Mouse (Mus musculus): Measurements from ENCODE around the gene Yjefn3.
A peak's percentile ranks its signal among the peaks of the same experiment; 100 is the strongest.

The Yjefn3 gene

GRCm38 (mm10) chr8:69877992-69878391, 24.5 kb downstream of the Yjefn3 start:
- DNase-seq = no peak

DNA sequence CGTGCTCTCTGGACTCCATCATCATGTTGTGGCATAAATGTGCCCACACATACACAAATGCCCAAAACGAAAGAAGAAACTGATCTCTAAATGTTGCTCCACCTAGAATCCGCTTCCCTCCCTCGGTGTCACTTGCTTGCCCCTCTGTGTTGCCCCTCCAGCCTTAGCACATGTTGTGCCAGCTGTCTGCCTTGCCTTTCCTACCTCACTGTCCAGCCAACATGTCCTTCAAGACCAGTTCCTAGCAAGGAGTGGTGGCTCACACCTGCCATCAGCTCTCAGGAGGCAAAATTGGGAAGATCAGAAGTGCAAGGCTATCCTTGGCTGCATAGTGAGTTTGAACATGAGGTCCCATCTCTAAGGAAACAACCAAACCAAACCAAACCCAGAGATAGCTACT, 25.1 kb downstream of the Yjefn3 start:
- no peak for DNase-seq

GRCm38 (mm10) chr8:69876967-69877366, 25.5 kb downstream of the Yjefn3 start:
- no peak for DNase-seq

GRCm38 (mm10) chr8:69876097-69876496, 26.4 kb downstream of the Yjefn3 start:
- DNase-seq = no peak

DNA sequence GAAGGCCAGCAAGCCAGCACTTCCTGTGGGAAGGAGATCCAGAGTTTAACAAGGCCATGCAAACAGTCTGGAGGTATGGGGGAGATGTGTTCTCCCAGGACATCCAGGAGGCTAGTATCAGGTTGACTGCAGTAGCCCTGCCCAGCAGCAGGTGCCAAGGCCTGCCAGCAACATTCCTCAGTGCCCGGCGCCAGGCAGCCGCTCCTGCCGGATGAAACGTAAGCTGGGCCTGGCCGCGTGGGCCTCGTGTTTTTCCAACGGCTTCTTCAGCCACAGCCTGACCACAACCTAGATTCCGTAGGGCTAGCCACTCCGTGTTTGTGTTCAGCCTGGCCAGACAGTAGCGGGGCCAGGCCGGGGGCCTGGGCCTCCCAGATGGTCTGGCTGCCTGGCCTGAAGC, 27.9 kb downstream of the Yjefn3 start:
- DNase-seq = no peak

GRCm38 (mm10) chr8:69874155-69874554, 28.4 kb downstream of the Yjefn3 start:
- DNase-seq = peak; percentile 45 to 83

- no peak for DNase-seq
Observed at GRCm38 (mm10) chr8:69870907-69871306, 31.6 kb downstream of the Yjefn3 start.

GRCm38 (mm10) chr8:69870003-69870765, 32.3 kb downstream of the Yjefn3 start:
- DNase-seq = no peak

DNA sequence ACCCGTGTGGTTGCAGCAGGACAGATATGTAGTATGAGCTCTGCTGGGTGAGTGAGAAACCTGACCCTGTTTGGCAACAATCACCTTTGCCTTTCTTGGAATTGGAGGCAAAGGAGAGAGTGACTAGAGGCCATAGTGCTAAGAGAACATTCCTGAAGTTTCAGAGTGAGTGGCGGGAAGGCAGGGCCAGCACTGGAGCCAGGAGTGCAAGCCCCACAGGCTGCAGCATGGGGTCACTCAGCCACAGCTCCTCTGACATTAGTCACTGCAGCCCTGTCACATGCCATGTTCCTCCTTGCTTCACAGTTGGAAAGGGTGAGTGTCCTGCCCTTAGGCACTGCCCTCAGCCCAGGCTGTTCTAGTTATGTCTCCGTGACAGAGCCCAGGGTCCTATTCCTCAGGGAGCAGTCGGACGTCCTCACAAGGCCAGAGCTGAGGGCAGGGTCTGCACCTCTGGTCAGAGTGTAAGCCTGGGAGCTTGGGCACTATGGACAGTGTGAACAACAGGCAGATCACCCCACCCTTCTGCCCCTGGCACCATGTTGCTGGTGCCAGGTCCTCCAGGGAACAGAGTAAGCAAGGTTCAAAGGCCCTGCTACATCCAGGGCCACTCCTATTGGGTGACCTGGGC, 34.7 kb downstream of the Yjefn3 start:
- peak; percentile 43 to 48 for DNase-seq

GRCm38 (mm10) chr8:69864180-69864579, 38.3 kb downstream of the Yjefn3 start:
- no peak for DNase-seq

DNA sequence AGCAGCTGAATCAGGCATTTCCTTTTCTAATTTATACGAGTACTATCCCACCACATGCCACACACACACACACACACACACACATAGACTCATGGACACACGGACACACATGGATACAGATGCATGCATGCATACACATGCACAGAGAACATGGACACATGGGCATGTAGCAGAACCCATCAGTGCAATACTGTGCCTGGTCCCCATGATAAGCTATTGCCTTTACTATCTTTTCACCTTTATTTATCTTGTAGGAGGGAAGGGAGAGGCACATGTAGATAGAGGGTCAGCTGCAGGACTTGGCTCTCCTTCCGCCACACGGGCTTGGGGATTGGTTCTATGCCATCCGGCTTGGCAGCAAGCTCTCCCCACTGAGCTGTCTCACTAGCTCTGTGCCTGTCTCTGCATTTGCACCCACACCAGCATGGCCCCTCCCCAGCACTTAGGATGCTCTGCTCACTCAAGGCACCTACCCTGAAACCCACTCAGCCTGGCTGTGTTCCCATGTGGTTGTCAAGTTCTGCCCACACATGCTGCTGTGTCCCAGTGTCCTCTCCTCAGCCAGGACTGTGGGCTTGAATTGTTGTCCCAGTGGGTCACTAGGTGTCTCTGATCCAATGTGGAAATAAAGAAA, 39.0 kb downstream of the Yjefn3 start:
- no peak for DNase-seq

- no peak for DNase-seq
Observed at GRCm38 (mm10) chr8:69861251-69861650, 41.3 kb downstream of the Yjefn3 start.

DNA sequence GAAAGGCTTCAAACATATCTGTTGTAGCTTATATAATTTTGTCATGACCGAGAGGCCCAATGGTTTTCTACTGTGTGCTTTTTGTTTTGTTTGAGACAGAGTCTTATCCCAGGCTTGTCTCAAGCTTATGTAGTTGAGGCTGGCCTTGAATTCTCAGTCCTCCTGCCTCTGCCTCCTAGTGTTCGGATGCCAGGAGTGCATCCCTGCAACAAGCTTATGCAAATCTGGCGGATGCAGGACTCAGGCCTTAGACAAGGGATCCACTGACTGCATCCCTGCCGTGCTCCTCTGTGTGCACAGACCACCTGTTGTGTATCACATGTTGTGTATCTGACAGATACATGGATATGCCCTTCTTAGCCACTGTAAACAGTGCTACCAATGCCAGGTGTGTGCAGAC, 41.7 kb downstream of the Yjefn3 start:
- DNase-seq = peak in 1 of 2 experiments; percentile 28

DNA sequence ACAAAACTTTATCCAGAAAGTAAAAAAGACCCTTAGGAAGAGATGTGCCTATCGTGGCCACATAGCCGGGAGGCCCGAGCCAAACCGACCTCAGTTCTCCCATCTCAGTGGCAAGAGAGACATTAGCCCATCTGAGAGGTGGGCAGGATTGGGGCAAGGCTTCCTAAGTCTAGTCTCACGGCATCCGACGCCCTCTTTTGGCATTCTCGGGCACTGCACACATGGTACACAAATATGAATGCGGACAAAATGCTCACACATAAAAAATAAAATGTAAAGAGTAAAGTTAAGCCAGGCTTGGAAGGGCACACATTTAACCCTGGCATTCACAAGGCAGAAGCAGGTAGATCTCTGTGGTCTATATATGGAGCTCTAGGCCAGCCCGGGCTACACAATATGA, 48.6 kb downstream of the Yjefn3 start:
- peak in 1 of 2 experiments; percentile 20 for DNase-seq

GRCm38 (mm10) chr8:69850926-69851506, 51.5 kb downstream of the Yjefn3 start:
- no peak for DNase-seq

DNA sequence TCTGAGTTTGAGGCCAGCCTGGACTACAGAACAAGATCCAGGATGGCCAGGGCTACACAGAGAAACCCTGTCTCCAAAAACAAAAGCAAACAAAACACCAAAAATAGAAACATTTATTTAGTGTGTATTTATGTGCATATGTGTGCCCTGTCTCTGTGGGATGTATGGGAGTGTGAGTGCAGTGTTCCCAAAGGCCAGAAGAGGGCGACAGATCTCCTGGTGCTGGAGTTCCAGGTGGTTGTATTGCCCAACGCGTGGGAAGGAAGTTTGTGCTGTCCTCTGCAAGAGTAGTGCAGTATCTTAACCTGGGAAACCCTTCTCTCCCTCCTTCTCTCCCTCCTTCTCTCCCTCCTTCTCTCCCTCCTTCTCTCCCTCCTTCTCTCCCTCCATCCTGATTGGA, 52.6 kb downstream of the Yjefn3 start:
- peak in 1 of 2 experiments; percentile 33 for DNase-seq

GRCm38 (mm10) chr8:69848951-69849350, 53.6 kb downstream of the Yjefn3 start:
- no peak for DNase-seq

DNA sequence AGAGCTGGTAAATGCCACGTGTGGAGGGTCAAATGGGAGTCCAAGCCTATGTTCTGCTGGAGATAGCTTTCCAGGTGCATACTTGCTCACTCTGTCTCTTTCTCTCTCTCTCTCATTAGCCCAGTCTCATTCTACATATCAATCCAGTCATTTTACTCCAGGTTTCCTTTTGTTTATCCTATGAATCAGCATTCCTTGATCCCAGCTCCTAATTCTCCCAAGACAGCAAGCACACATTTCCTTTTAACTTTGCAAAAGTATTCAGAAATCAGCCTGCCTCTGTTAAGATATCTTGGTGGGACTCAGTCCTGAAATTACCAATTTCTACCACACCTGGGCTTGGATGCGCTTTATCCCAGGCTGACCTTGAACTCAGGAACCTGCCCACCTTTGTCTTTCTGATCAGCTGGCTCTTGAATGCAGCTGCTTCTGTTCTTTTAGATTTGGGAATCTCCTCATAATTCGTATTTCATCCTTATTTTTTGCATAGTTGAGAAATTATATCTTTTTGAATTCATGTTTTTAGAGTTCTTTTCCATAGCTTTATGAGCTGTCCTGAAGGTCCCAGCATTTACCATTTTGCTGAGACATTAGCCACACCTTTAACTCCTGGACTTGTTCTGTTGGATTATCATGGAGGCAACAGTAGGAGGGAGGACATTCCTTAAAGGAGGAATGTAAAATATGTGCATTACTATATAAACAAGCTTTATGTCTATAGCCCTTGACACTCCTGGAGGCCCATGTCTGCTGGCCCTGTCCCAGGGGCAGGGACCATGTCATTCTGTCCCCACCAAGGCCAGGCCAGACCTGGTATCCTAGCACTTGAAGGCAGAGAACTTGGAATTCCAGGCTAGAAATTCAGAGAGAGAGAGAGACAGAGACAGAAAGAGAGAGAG, 55.1 kb downstream of the Yjefn3 start:
- DNase-seq = no peak

All from kidney, postnatal 36 days (tissue).